In the genomic region with DNA sequence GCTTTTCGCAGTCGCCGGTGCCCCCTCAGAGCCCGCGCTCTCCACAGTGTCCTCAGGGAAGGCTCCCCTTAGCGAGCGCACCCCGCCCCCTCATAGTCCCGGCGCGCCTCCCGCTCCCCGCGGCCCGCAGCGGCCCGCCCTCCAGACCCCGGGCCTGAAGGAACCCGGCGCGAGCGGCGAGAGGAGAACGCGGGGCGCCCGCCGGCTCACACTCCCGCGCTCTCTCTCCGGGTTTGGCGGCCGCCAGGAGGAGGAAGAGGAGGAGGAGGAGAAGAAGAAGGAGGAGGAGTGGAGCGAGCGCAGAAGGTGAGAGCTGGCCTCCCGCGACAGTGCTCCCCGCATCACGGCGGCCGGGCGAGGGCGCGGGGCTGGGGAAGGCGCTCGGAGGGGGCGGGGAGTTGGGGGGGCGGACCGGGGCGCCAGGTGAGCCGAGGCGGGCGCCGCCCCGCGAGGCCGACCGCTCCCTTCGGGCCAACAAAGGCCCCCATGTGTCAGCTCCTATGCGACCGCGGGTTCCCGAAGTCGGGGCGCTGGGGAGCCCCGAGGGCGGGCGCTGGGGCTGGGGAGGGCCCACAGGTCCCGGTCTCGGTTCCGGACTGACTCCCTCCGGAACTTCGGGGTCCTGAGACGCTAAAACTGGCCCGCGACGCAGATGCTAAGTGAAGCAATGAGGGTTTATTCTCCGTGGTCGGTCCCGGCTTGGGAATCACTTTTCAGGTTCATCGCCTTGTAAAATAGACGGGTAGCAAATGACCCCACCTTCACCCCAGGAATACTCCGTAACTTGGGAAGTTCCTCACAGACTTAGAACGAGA, we compare ENCODE assay signal across 7 mouse cellular contexts. TPM values are rescaled to one million over a fixed set of nuclear protein-coding genes. Genes with fewer than 3 reads are reported as not detected.
DNase-seq lines count a peak whose midpoint lies in the region; ATAC-seq and TF ChIP-seq lines count a peak whose summit lies in the region.

No protein-coding gene starts in this region.

- WGBS in lung, adult 2 months = 2% methylated on average over 77 of the region's 84 CpGs
- WGBS in neural tube, embryonic 12.5 days = under 1% methylated on average over 76 of the region's 84 CpGs

- no peak for DNase-seq in lung, adult 2 months
- no peak for DNase-seq in lung, postnatal 25 days (ENCODE audit: low spot score)
- peak; percentile 44 for DNase-seq in liver
- no peak for DNase-seq in gastrocnemius, postnatal 36 days

- peak overlapping the region; percentile 67 for H3K4me3 ChIP-seq in lung, adult 2 months (replicated peaks; ENCODE audit: extremely low read depth, low read depth, low read length)
- H3K4me3 ChIP-seq in neural tube, embryonic 12.5 days = peak overlapping the region; percentile 87

- peak; percentile 48 for ATAC-seq in activated CD4-positive, CD25-positive, alpha-beta regulatory T cell, adult 4 months
- peak; percentile 68 for ATAC-seq in granulocyte monocyte progenitor cell, adult 5-6 weeks (replicated peaks; ENCODE audit: poor library complexity, severe bottlenecking)
- no peak; the same call in none of the 2 replicates for ATAC-seq in neural tube, embryonic 12.5 days (ENCODE audit: low FRiP score, low read depth)

- H3K4me2 ChIP-seq in neural tube, embryonic 12.5 days (replicated peaks) = peak overlapping the region; percentile 91

- TF ChIP-seq CTCF in lung, adult 2 months (IDR thresholded peaks at IDR 0.05; ENCODE audit: insufficient read depth, low read length) = no peak

- 0 out of 2 replicates have a peak, but pooled peaks have one; percentile 2 for TF ChIP-seq POLR2A in lung, adult 2 months (IDR thresholded peaks at IDR 0.05; ENCODE audit: borderline replicate concordance, extremely low read depth, low read depth, low read length)

- H3K9me3 ChIP-seq in neural tube, embryonic 12.5 days = no peaks in the 10 kb centered on the region

- intact Hi-C loops in gastrocnemius, postnatal 36 days (cut with DNase I) = no loop called here

- H3K27ac ChIP-seq in neural tube, embryonic 12.5 days = peak overlapping the region; percentile 64; the same call in 1 of the 2 replicates

- H3K9ac ChIP-seq in neural tube, embryonic 12.5 days = peak overlapping the region; percentile 89

- no peaks in the 10 kb centered on the region for H3K27me3 ChIP-seq in neural tube, embryonic 12.5 days (replicated peaks)

- no peaks in the 10 kb centered on the region for H3K36me3 ChIP-seq in neural tube, embryonic 12.5 days

- no peaks in the 10 kb centered on the region; the same call in 1 of the 2 replicates for H3K4me1 ChIP-seq in lung, adult 2 months (ENCODE audit: control insufficient read depth, insufficient read depth, low read length)
- peaks cover 17% of the 10 kb centered on the region for H3K4me1 ChIP-seq in neural tube, embryonic 12.5 days

RNA-seq across cellular contexts. Expression of gene Pak1, which starts 0.5 kb away (rescaled TPM):
- 7.2 and 7.5 TPM in 2 replicates for polyA plus RNA-seq in lung, adult 2 months (2012; rRNA removed)
- polyA plus RNA-seq in activated CD4-positive, CD25-positive, alpha-beta regulatory T cell, adult 4 months (2017; shearing (Covaris generic)) = 1 to 10 TPM; 2.5 to 3.3 TPM
- 36.4 and 44.3 TPM in 2 replicates for total RNA-seq in granulocyte monocyte progenitor cell, adult 5-6 weeks (2014; fragmentation: Nextera tagmentation)
- total RNA-seq in granulocyte monocyte progenitor cell, adult 5-6 weeks (2017) = 52.5 and 56.6 TPM in 2 replicates
- 97.7 and 105 TPM in 2 replicates for polyA plus RNA-seq in neural tube, embryonic 12.5 days (2016; fragmentation: Nextera tagmentation; extraction: Ambion mirVana)
- 10 to 100 TPM; 21.8 to 23.9 TPM for total RNA-seq in gastrocnemius, postnatal 36 days (2021)

RNA-seq across cellular contexts. Expression of gene Aqp11, which starts 50.8 kb away (rescaled TPM):
- 5.0 and 5.4 TPM in 2 replicates for polyA plus RNA-seq in lung, adult 2 months (2012; rRNA removed)
- under 1 TPM; 0.48 to 0.54 TPM for polyA plus RNA-seq in activated CD4-positive, CD25-positive, alpha-beta regulatory T cell, adult 4 months (2017; shearing (Covaris generic))
- 1.1 and 1.5 TPM in 2 replicates for total RNA-seq in granulocyte monocyte progenitor cell, adult 5-6 weeks (2014; fragmentation: Nextera tagmentation)
- 0.36 and 4.4 TPM in 2 replicates for total RNA-seq in granulocyte monocyte progenitor cell, adult 5-6 weeks (2017)
- polyA plus RNA-seq in neural tube, embryonic 12.5 days (2016; fragmentation: Nextera tagmentation; extraction: Ambion mirVana) = 7.3 and 7.7 TPM in 2 replicates
- total RNA-seq in gastrocnemius, postnatal 36 days (2021) = 1 to 10 TPM in 1 of 2 experiments, under 1 TPM in 1; 0.74 to 2.2 TPM

Comparison
In these comparisons a context has a peak if more than half of its experiments do, and no peak if none do; other contexts are left out.
1. RNA of gene Pak1, which starts 0.5 kb away (polyA plus RNA-seq): 97.7 to 105 TPM in neural tube, embryonic 12.5 days; 7.2 to 7.5 TPM in lung, adult 2 months and 2.5 to 3.3 TPM in activated CD4-positive, CD25-positive, alpha-beta regulatory T cell, adult 4 months; every median in the first group is over 10 times any median in the second.